Mouse (Mus musculus) bone marrow, adult 2 months (tissue): ENCODE results near the gene Tanc2.

ENCODE experiments used
- CTCF ChIP-seq: fragments of 200-500 bp; IDR thresholded peaks from 2 replicates; pipeline ENCODE4 v1.5.1; 2011; ENCODE audit warnings: low read length, control low read depth; ENCODE audit not compliant: control insufficient read depth, insufficient read depth
- POLR2A ChIP-seq: fragments of 200-500 bp; IDR thresholded peaks from 2 replicates; pipeline ENCODE4 v1.6.1; 2011; ENCODE audit warnings: low read depth, mild to moderate bottlenecking, control low read depth, low read length, borderline replicate concordance; ENCODE audit not compliant: control insufficient read depth

DNA sequence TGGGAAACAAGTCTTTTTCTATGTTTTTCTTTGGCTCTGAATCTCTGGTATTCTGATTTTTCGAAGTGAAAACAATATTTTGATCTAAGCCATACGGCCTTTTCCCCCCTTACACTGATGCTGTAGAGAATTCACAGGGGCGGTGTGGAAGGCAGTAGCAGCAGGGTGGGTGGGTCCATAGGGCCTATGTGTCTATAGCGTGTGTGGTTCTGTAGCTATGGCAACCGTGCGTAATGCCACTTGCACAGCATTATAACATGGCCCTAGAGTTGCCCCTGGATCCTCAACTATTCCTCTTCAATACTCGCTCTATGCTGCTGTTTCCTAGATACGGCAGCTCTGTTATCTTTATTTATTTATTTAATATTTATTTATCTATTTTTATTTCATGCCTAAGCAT lies 32.5 kb upstream of the Tanc2 start:
- TF ChIP-seq CTCF (no peak), POLR2A (no peak)
